Mouse (Mus musculus): Measurements from ENCODE around the gene Olfr370. TPM values are rescaled to one million over a fixed set of nuclear protein-coding genes. Genes with fewer than 3 reads are reported as not detected.

The Olfr370 gene
- polyA plus RNA-seq, 1 experiment from 2014 or later: not detected

DNA sequence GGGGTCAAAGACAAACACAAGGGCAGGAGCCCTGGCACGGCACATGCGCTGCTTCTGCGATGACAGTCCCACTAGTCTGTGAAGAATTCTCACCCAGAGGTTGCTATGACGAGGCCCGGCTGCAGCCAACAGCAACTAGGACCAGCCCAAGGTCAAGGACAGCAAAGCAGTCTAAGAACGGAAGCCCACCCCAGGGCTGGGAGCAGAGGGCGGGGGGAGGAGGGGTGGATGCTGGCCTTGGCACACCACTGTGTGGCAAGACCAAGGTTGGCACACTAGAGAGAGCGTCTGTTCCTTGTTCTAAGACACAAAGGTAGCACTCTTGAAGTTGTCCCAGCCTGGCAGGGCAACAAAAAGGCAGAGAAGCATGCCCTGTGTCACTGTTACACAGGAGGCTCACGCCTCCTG lies 41.8 kb downstream of the Olfr370 start:
- ATAC-seq (ENCODE audit: borderline replicate concordance, extremely low read depth, low FRiP score, low TSS enrichment): no peak
- peaks cover 50% of the 10 kb centered on the region for H3K4me1 ChIP-seq
- H3K4me2 ChIP-seq: peak overlapping the region; percentile 17; the same call in 1 of the 2 replicates

DNA sequence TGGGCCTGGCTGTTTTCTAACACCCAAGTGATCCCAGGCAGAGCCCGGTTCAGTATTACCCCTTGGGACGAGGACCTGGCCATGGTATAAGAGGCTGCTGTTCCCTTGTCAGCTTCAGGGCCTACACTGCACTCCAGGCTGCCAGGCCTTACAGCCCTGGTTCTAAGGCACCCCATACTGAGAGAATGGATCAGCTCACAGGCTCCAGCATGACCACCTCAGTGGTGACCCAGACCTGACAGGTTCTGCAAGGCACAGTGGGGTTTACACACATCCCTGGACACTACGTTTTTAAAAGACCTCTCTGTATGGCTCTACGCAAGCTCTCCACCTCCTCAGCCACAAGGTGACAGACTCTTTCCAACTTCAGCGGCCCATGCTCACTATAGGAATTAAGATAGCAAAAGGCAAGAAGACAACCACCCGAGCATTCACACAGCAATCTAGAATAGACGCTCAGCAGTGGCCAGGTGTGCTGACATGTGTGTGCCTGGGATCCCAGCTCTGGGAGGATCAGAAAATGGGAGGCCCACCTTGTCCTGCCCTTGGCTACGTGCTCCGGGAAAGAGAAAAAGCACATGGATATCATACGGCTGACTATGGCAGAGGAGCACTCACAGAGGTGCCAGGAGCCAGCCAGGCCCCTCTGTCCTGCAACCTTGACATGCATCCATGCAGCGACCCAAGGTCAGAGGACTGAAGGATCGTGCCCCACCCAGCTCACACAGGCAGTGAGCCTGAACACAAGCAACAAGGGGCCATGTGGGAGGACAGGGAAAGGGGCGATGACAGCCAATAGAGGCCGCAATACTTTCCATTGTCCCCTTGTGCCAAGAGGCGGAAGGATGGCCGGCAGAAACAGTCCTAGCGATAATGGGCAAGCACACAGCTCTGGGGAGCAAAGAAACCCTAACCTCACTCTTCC lies 42.8 kb downstream of the Olfr370 start:
- no peak overlapping the region for H3K4me3 ChIP-seq
- H3K36me3 ChIP-seq: no peaks in the 10 kb centered on the region
- H3K27me3 ChIP-seq: no peaks in the 10 kb centered on the region
- no peak overlapping the region for H3K9ac ChIP-seq
- peaks cover 50% of the 10 kb centered on the region for H3K4me1 ChIP-seq
- no peaks in the 10 kb centered on the region for H3K9me3 ChIP-seq
- no peak for ATAC-seq (ENCODE audit: borderline replicate concordance, extremely low read depth, low FRiP score, low TSS enrichment)
- H3K27ac ChIP-seq: peak overlapping the region; percentile 65
- WGBS: 63% methylated on average over 17 of the region's 17 CpGs
- H3K4me2 ChIP-seq: no peak overlapping the region

More for the DNA sequence above, 41.8 kb downstream of the Olfr370 start:
- Histone ChIP-seq H3K9me3 (no peaks in the 10 kb centered on the region), H3K9ac (no peak overlapping the region), H3K4me3 (no peak overlapping the region), H3K36me3 (peaks cover 8% of the 10 kb centered on the region), H3K27ac (peak overlapping the region; percentile 96), H3K27me3 (no peaks in the 10 kb centered on the region)
- 31% methylated on average over 9 of the region's 9 CpGs for WGBS

DNA sequence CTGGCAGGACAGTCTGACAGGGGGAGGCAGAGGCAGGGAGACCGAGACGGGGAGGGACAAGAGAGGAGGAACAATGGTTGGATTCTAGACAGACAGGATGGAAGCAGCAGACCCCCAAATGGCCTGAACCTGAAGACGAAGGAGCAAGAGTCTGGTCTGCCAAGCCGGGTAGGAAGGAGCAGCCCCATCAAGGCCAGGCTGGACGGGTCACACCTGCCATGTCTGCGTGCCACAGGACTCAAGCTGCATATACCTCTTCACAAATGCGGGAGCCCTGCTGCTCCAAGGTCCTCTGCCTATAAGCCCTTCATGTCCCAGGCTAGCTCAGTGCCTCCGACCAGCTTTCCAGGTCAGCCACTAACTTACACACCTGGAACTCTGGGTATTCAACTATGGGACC lies 44.1 kb downstream of the Olfr370 start:
- Histone ChIP-seq H3K4me3 (no peak overlapping the region), H3K9me3 (no peaks in the 10 kb centered on the region), H3K36me3 (no peaks in the 10 kb centered on the region), H3K27ac (no peak overlapping the region), H3K4me2 (no peak overlapping the region), H3K9ac (no peak overlapping the region), H3K27me3 (no peaks in the 10 kb centered on the region), H3K4me1 (peaks cover 44% of the 10 kb centered on the region)
- 84% methylated on average over 8 of the region's 8 CpGs for WGBS
- no peak for ATAC-seq (ENCODE audit: borderline replicate concordance, extremely low read depth, low FRiP score, low TSS enrichment)

DNA sequence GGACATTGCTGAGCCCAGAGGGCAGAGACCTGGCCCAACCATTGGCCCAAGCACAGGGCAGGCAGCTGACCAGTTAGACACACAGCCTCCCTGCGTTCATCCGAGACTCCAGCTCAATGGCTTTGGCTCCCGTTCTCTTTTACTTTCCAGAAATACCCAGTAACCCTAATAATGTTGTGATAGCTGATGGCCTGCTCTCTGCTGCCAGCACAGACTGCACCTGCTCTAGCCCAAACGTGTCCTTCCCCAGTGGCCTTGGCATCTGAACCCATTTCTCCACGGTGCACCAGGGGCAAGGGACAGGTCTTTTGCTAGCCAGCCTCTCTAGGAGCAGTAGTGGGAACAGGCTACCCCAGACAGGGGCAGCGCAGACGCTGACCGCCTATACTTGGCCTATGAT lies 45.2 kb downstream of the Olfr370 start:
- no peak overlapping the region for H3K27ac ChIP-seq
- H3K4me1 ChIP-seq: peaks cover 34% of the 10 kb centered on the region
- H3K9ac ChIP-seq: no peak overlapping the region
- H3K4me3 ChIP-seq: no peak overlapping the region
- H3K9me3 ChIP-seq: no peaks in the 10 kb centered on the region
- H3K4me2 ChIP-seq: no peak overlapping the region
- H3K27me3 ChIP-seq: no peaks in the 10 kb centered on the region
- no peaks in the 10 kb centered on the region for H3K36me3 ChIP-seq
- WGBS: 74% methylated on average over 8 of the region's 8 CpGs
- no peak for ATAC-seq (ENCODE audit: borderline replicate concordance, extremely low read depth, low FRiP score, low TSS enrichment)

DNA sequence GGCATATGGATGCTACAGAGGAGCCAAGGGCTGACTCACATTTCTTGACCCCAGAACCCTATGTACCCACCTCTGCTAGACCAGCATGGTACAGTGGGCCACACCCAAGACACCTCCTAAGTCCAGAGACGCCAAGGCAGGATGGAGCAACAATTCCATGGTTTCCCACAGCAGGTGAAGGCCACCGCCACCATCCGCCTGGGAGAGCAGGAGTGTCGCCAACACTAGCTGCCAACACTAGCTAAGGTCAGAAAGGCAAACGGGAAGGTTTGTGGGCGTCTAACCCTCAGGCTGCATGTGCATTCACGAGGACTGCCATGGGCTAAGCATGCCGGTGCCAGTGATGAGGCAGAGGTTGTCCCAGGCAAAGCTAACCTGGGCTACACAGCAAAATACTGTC lies 46.6 kb downstream of the Olfr370 start:
- no peak for ATAC-seq (ENCODE audit: borderline replicate concordance, extremely low read depth, low FRiP score, low TSS enrichment)
- 77% methylated on average over 8 of the region's 8 CpGs for WGBS

DNA sequence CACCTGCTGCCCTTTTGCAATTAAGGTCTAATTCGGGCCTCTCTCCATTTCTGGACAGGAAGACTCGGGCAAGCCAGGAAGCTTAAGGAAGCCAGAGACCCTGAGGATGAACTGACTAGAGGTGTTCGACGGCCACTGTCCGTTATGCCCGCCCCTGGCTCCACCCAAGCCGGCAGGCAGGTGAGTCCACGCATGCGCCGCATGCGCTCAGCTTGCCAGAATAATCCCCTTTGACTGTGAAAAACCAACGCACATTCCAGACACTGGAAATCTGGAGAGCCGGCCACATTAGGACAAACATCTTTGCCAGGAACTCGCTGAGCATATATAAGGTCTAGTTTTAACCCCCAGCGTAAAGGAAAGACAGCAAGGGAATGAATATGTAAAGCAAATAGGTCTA lies 47.7 kb downstream of the Olfr370 start:
- no peak overlapping the region for H3K9ac ChIP-seq
- H3K36me3 ChIP-seq: no peaks in the 10 kb centered on the region
- ATAC-seq (ENCODE audit: borderline replicate concordance, extremely low read depth, low FRiP score, low TSS enrichment): no peak
- no peak overlapping the region for H3K4me2 ChIP-seq
- H3K27me3 ChIP-seq: no peaks in the 10 kb centered on the region
- peaks cover 14% of the 10 kb centered on the region for H3K4me1 ChIP-seq
- no peak overlapping the region for H3K4me3 ChIP-seq
- WGBS: 76% methylated on average over 15 of the region's 15 CpGs
- no peak overlapping the region for H3K27ac ChIP-seq
- H3K9me3 ChIP-seq: no peaks in the 10 kb centered on the region

More for the DNA sequence above, 46.6 kb downstream of the Olfr370 start:
- Histone ChIP-seq H3K4me1 (peaks cover 23% of the 10 kb centered on the region), H3K27ac (no peak overlapping the region), H3K27me3 (no peaks in the 10 kb centered on the region), H3K36me3 (no peaks in the 10 kb centered on the region), H3K4me2 (no peak overlapping the region), H3K4me3 (no peak overlapping the region), H3K9me3 (no peaks in the 10 kb centered on the region), H3K9ac (no peak overlapping the region)

DNA sequence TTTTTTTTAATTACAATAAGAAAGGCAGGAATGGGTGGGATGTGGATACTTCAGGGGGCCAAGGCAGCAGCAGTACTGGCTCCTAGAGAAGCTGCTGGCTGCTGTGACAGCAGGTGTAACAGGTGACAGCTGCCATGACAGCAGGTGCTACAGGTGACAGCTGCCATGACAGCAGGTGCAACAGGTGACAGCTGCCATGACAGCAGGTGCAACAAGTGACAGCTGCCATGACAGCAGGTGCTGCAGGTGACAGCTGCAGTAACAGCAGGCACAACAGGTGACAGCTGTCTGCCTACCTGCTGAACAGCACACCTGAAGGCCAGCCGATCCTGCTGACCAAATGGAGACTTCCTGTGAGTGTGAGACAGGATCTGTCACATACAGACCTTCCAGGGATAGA lies 49.2 kb downstream of the Olfr370 start:
- no peak for ATAC-seq (ENCODE audit: borderline replicate concordance, extremely low read depth, low FRiP score, low TSS enrichment)
- Histone ChIP-seq H3K4me3 (no peak overlapping the region), H3K27ac (no peak overlapping the region), H3K4me1 (peaks cover 2% of the 10 kb centered on the region), H3K4me2 (no peak overlapping the region), H3K9me3 (no peaks in the 10 kb centered on the region), H3K27me3 (no peaks in the 10 kb centered on the region), H3K36me3 (no peaks in the 10 kb centered on the region), H3K9ac (no peak overlapping the region)
- 89% methylated on average over 1 of the region's 1 CpGs for WGBS

DNA sequence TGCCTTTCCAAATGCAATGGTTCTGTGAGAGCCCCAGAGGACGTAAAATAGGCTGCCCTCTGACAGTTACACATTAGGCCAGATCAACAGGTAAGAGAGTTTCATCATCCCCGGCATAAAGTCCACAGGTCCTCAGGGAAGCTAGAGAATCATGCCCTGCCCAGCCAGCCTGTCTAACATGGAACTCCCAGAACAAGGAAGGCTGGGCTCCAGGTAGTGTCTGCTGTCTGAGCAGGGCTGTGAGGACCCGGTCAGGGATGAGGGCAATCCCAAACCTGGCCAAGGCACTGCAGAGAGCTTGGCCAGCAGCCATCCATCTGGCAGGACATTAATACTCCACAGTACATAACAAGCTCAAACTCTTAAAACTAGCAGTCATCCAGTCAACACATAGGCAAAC lies 49.8 kb downstream of the Olfr370 start:
- H3K4me1 ChIP-seq: peaks cover 2% of the 10 kb centered on the region
- WGBS: 71% methylated on average over 3 of the region's 3 CpGs
- H3K4me2 ChIP-seq: no peak overlapping the region
- no peaks in the 10 kb centered on the region for H3K9me3 ChIP-seq
- H3K27ac ChIP-seq: no peak overlapping the region
- no peaks in the 10 kb centered on the region for H3K36me3 ChIP-seq
- H3K9ac ChIP-seq: no peak overlapping the region
- ATAC-seq (ENCODE audit: borderline replicate concordance, extremely low read depth, low FRiP score, low TSS enrichment): no peak
- no peak overlapping the region for H3K4me3 ChIP-seq
- H3K27me3 ChIP-seq: no peaks in the 10 kb centered on the region

DNA sequence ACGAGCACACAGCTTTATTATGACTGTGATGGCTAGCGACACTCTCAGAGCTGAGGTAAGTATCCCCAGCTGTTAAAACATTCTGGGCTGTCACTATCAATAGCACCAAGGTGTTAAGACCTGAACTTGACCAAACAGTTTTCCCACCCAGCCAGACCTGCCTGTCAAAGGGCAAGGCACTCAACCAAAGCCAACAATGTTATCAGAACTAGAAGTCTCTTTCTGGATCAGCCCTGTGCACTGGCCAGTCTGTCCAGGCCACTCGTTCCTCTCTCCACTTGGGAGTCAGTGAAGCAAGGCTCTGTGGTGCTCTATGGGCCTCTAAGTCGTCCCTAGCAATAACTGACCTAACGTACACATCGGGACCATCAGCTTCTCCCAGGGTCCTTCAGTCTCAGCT lies 52.1 kb downstream of the Olfr370 start:
- no peak overlapping the region for H3K27ac ChIP-seq
- H3K9ac ChIP-seq: no peak overlapping the region
- H3K36me3 ChIP-seq: no peaks in the 10 kb centered on the region
- peaks cover 9% of the 10 kb centered on the region for H3K4me1 ChIP-seq
- no peak overlapping the region for H3K4me2 ChIP-seq
- no peak for ATAC-seq (ENCODE audit: borderline replicate concordance, extremely low read depth, low FRiP score, low TSS enrichment)
- H3K9me3 ChIP-seq: no peaks in the 10 kb centered on the region
- H3K27me3 ChIP-seq: no peaks in the 10 kb centered on the region
- 56% methylated on average over 6 of the region's 6 CpGs for WGBS
- H3K4me3 ChIP-seq: no peak overlapping the region

DNA sequence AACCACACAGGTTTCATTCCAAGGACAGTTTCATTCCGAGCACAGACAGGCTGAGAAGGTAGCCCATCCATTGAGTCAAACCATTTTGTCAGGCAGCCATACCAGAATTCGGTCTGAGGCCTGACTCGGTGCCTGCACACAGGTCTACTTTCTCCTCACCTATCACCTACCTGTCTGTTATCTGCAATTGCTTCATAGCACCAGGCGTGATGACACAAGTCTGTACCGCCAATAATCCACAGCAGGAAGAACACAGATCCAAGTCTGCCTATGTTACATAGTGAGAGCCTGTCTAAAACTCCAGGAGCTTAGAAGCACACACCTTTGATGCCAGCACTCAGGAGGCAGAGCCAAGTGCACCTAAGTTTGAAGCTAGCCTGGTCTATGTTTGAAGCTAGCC lies 53.3 kb downstream of the Olfr370 start:
- Histone ChIP-seq H3K27me3 (no peaks in the 10 kb centered on the region), H3K4me1 (peaks cover 17% of the 10 kb centered on the region), H3K27ac (no peak overlapping the region), H3K9ac (no peak overlapping the region), H3K4me3 (no peak overlapping the region), H3K36me3 (no peaks in the 10 kb centered on the region), H3K9me3 (no peaks in the 10 kb centered on the region), H3K4me2 (no peak overlapping the region)
- no peak for ATAC-seq (ENCODE audit: borderline replicate concordance, extremely low read depth, low FRiP score, low TSS enrichment)
- WGBS: 80% methylated on average over 5 of the region's 5 CpGs

DNA sequence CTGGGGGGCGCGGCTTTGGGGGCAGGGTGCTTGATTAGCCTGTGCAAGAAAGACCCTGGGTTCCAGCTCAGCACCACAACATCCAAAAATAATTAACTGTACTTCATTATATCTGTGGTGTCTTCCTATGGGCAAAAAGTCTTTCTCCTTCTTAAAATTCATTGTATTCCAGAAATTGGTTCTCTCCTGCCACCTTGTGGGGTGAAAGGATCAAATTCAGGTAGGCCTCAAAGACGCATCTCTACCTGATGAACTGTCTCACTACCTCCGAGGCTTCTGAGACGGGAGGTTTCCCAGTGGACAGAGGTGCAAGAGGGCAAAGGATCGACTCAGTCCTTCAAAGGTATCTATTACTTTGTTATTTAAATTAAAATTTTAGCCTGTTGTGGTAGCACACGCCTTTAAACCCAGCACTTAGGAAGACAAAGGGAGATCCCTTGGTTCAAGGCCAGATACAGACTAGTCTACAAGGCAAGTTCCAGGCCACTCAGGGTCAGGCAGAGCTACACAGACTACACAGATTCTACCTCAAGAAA lies 55.0 kb downstream of the Olfr370 start:
- Histone ChIP-seq H3K4me3 (no peak overlapping the region), H3K36me3 (no peaks in the 10 kb centered on the region), H3K9me3 (no peaks in the 10 kb centered on the region), H3K4me1 (peaks cover 17% of the 10 kb centered on the region; the same call in 1 of the 2 replicates), H3K27ac (no peak overlapping the region), H3K4me2 (no peak overlapping the region), H3K27me3 (no peaks in the 10 kb centered on the region), H3K9ac (no peak overlapping the region)
- 75% methylated on average over 7 of the region's 7 CpGs for WGBS
- no peak for ATAC-seq (ENCODE audit: borderline replicate concordance, extremely low read depth, low FRiP score, low TSS enrichment)

DNA sequence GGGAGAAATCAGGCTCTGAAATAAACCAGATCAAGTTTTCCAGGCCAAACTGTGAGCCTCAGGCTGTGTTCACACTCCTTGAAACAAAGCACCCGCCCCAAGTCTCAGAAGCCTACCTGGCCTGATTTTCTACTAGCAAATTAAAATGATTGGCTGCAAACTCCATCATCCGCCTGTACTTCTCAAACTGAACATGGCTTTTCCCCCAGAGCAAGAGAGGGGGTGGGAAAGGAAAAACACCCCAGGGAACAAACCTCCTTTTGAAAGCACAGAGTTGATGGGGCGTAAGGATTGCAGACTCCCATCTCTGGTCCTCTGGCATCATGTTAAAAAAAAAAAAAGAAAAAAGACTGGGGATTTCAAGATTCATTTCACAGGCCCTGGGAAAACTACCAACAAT lies 57.1 kb downstream of the Olfr370 start:
- Histone ChIP-seq H3K36me3 (no peaks in the 10 kb centered on the region), H3K4me2 (peak overlapping the region; percentile 84), H3K27ac (0 out of 2 replicates have a peak overlapping the region, but pooled peaks have one; percentile 15), H3K4me1 (peaks cover 17% of the 10 kb centered on the region; the same call in 1 of the 2 replicates), H3K9me3 (no peaks in the 10 kb centered on the region), H3K9ac (peak overlapping the region; percentile 20), H3K4me3 (peak overlapping the region; percentile 87), H3K27me3 (no peaks in the 10 kb centered on the region)
- ATAC-seq (ENCODE audit: borderline replicate concordance, extremely low read depth, low FRiP score, low TSS enrichment): no peak
- 48% methylated on average over 3 of the region's 3 CpGs for WGBS

All from lung, embryonic 15.5 days (tissue).